Mouse (Mus musculus) erythroblast, embryonic 14.5 days (primary cell): Measurements from ENCODE around the gene Atp2c2.

Experiments
- GATA1 ChIP-seq: IDR thresholded peaks from 2 replicates; pipeline ENCODE4 v1.6.1; 2012; ENCODE audit warnings: low read length, inconsistent platforms, mixed read lengths
- TAL1 ChIP-seq: IDR thresholded peaks from 3 replicates; pipeline ENCODE4 v1.6.1; 2012; ENCODE audit warnings: low read length, inconsistent platforms, mixed read lengths

DNA sequence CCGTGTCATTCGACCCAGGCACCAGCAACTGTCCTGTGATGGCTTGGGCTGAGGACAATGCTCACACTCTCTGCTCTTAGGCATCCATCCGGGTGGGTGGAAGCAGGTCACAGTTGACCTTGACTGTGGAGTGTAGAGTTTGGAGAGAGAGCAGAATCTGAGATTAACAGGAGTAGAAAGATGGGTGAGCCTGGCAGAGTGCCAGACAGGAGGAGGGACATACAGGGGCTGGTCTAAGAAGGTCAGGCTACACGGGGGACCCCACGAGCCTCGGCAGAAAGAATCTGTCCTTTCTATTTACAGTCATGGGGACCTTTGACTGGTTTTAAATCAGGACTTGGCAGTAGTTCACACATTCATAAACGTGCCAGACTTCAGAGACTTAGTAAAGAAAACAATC, 3.2 kb downstream of the Atp2c2 start:
- TF ChIP-seq GATA1 (no peak), TAL1 (no peak)
